Mouse (Mus musculus) CD4-positive naive resting alpha-beta T cell, adult 57 days (primary cell): ENCODE results near the gene Ap5s1. TPM values are rescaled to one million over a fixed set of nuclear protein-coding genes. Genes with fewer than 3 reads are reported as not detected.

Source experiments
- total RNA-seq: library from RNA; stranded (reverse); gene quantifications from one replicate; pipeline ENCODE4 v1.2.4, GENCODE M21; 2023

The Ap5s1 gene
- 7.6 TPM for total RNA-seq

DNA sequence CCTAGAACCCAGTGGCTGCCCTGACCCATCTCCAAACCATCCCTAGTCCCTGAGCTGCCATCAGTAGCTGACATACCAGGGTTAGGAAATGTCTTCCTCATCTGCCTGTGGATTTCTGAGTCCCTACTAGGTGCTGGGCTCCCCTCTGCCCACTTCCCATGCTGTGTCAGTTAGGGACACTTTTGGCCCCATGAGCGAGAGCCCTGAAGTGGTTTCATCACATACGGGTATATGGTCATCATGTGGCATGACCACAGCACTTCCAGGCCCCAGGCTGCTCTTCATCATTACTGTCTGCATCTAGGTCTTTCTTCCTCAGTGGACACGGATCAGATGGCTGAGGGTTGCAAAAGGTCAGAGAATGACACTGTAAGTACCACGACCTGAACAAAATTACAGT, at the start of gene Ap5s1:
Ap5s1 (plus strand) TSS at position 301 of the 400 bp plus-strand sequence.

DNA sequence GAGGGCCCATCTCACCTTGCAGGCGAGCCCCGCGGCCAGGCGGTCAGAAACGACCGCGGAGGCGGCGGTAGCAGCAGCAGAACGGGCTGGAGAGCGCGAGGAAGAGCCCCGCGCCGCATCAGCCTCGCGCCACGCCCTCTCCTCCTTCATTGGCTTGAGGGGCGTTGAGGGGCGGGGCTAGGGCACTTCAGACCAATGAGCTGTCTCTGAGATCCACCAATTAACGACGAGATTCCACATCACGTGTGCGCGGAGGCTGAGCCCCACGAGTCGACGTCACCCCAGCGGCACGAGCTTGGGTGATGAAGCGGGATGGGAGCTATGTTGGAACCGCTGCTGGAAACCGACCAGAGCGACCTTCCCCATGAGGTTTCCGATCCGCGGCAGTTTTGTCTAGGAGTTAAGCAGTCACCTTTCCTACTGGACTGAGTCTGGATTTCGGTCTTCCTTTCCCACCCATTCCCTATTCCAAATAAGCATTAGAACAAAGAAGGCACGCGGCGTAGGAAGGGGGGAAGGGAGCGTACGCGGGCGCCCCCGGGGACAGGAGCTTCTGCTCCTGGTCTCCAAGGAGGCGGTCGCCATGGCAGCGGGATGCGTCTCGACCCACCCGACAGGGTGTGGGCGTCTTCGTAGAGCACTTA, 46.8 kb upstream of the Ap5s1 start, which contains the start of gene 1700037H04Rik:
1700037H04Rik (minus strand) TSS at position 144 of the 644 bp plus-strand sequence.

DNA sequence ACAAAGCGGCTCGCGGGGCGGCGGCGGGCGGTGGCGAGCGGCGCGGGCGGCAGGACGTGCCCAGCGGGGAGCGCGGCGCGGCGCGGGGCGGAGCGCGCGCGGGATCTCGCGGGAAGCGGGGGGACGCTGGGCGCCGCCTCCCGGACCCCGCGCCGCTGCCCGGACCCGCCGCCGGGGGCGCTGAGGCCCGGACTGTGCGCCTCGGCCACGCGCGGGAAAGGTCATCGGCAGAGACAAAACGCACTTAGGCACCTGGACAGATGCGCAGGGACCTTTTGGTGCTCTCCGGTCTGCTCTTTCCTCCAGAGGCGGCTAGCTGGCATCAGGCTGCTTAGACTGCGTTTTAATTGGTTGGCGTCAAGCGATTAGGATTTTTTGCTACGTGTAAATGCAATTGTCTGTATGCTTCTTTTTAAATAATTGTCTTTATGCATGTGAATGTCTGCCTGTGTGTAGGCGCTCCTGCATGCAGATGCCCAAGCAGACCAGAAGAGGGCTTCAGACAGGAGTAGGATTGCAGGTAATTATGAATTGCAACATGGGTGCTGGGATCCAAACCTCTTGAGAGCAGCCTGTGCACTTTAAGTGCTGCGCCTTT, 26.8 kb upstream of the Ap5s1 start, which contains the start of gene Cenpb:
Cenpb (minus strand) TSS at position 78 of the 598 bp plus-strand sequence.

GRCm38 (mm10) chr2:131186771-131187601, 19.9 kb upstream of the Ap5s1 start, which contains the start of the genes Cdc25b and Spef1:
Gene Cdc25b (plus strand): TSS chr2:131186949.
Gene Spef1 (minus strand): TSS chr2:131187282.

DNA sequence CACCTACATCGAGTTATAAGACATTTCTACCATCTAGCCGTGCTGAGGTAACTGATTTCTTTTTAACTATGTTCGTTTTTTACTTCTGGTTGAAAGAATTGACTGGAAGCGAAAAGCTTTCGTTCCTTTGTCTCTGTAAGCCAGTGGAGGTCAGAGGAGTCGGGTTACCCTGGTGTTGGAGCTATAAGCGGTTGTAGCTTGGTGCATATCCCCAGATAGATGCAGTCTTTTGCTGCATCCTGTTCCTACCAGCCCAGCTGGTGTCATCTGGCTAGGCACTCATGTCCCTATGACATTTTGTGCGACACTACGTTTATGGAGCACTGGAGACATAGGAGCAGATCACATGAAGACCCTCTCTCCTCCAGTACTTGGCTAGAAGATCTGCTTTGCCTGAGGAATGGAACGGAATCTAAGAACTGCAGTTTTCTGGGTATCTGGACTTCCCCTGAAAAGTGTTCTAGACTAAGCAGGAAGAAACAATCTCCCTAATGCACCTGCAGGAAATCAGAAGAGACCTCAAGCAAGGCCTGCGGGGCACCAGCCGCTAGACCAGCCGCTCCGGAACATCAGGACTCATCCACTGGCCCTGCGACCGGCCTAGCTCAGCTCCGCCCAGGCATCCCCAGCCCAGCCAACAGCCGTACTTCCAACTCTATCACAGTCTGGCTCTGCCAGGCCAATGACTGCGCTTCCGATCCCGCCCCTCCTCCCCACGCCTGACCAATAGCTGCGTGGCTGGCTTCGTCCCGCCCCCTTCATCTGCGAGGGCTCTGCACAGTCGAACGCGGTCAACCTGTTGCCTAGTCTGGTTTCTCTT, 26.6 kb downstream of the Ap5s1 start, which contains the start of gene Mavs:
Mavs (plus strand) TSS at position 757 of the 820 bp plus-strand sequence.

DNA sequence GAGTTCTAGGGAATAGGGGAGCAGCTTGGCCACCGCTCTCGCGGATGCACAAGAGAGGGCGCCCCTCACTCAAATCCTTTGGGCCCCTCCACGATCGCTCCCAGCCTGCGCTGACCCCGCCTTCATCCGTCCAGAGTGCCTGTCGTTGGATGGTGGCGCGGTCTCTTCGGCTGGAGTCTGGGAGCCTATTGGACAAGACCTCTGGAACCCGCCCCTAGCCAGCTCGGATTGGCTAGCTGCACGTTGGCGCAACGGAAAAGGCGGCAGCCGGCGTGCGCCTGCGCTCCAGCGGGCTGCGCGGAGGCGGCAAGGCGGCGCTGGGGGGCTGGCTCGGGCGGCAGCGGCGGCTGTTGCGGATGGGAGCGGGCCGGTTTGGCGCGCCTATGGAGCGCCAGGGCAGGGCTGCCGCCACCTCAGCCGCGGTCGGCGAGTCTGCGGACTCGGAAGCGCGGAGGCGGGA, 55.4 kb downstream of the Ap5s1 start, which contains the start of gene Pank2:
Pank2 (plus strand) TSS at position 283 of the 460 bp plus-strand sequence.

Other genes with a start within 250 kb of the Ap5s1 start
- not detected for gene Gfra4, start 164.0 kb upstream of the Ap5s1 start, total RNA-seq
- gene Adam33, start 143.3 kb upstream of the Ap5s1 start, total RNA-seq: not detected
- gene Siglec1, start 120.3 kb upstream of the Ap5s1 start, total RNA-seq: 0.38 TPM
- not detected for gene Hspa12b, start 79.8 kb upstream of the Ap5s1 start, total RNA-seq
- not detected for gene Gm11037, start 73.6 kb upstream of the Ap5s1 start, total RNA-seq
- gene 1700037H04Rik, start 47.0 kb upstream of the Ap5s1 start, total RNA-seq: 20.0 TPM
- gene Cenpb, start 27.0 kb upstream of the Ap5s1 start, total RNA-seq: 17.9 TPM
- gene Cdc25b, start 20.1 kb upstream of the Ap5s1 start, total RNA-seq: 44.2 TPM
- 1.4 TPM for gene Spef1, start 19.8 kb upstream of the Ap5s1 start, total RNA-seq
- gene Mavs, start 27.0 kb downstream of the Ap5s1 start, total RNA-seq: 15.9 TPM
- gene Pank2, start 55.4 kb downstream of the Ap5s1 start, total RNA-seq: 60.4 TPM
- 2.4 TPM for gene Rnf24, start 145.8 kb downstream of the Ap5s1 start, total RNA-seq